Mouse (Mus musculus) kidney, adult 2 months (tissue): ENCODE data around the gene Gm9844.

ENCODE experiments used
- CTCF ChIP-seq: fragments of 200-500 bp; conservative IDR thresholded peaks from 2 replicates; pipeline ENCODE4 v1.5.1; 2011; ENCODE audit warnings: low read depth, mild to moderate bottlenecking, control low read depth, low read length, moderate library complexity, mixed read lengths; ENCODE audit not compliant: insufficient read depth, insufficient read length
- POLR2A ChIP-seq: fragments of 200-500 bp; IDR thresholded peaks from one replicate; pipeline ENCODE4 v1.6.1; 2011; ENCODE audit warnings: low read depth, low read length, control low read depth

- TF ChIP-seq POLR2A (no peak), CTCF (no peak)
Observed at GRCm38 (mm10) chr7:24904070-24904483, 42.1 kb downstream of the Gm9844 start.
